Mouse (Mus musculus): Measurements from ENCODE around the gene Eif4ebp2. TPM values are rescaled to one million over a fixed set of nuclear protein-coding genes. Genes with fewer than 3 reads are reported as not detected.

Eif4ebp2 gene
- polyA plus RNA-seq, 1 experiment from 2014 or later: 34.8 TPM

DNA sequence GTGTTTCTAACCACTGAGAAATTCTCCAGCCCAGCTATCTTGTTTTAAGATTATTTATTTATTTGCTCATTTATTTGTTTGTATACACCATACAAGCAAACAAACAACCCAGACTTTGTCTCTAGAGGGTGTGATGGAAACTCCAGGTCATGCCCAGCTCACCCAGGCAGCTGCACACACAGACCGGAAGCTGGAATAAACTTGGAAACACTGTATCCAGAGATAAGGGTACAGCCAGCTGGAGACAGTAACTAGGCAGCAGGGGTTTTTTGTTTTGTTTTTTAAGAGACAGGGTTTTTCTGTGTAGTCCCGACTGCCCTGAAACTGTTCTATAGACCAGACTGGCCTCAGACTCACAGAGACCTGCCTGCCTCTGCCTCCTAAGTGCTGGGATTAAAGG lies 62.3 kb downstream of the Eif4ebp2 start:
- ATAC-seq (ENCODE audit: insufficient read depth, low FRiP score, low TSS enrichment) (no peak), DNase-seq (ENCODE audit: low spot score) (no peak)
- WGBS: 82% methylated on average over 2 of the region's 2 CpGs
- H3K27me3 ChIP-seq (ENCODE audit: control insufficient read depth, insufficient read depth, low read length): no peaks in the 10 kb centered on the region
- H3K9ac ChIP-seq (ENCODE audit: low read length): no peak overlapping the region
- H3K9me3 ChIP-seq (ENCODE audit: control insufficient read depth, low read length): no peaks in the 10 kb centered on the region
- H3K27ac ChIP-seq (ENCODE audit: low read depth, low read length): no peak overlapping the region
- no peak overlapping the region for H3K4me2 ChIP-seq (ENCODE audit: low read depth)
- H3K4me3 ChIP-seq (ENCODE audit: low read depth, low read length): no peak overlapping the region
- H3K36me3 ChIP-seq (ENCODE audit: control insufficient read depth, insufficient read depth, low read length): no peaks in the 10 kb centered on the region
- H3K4me1 ChIP-seq (ENCODE audit: control insufficient read depth, insufficient read depth, low read length): peaks cover 5% of the 10 kb centered on the region; the same call in 1 of the 2 replicates

DNA sequence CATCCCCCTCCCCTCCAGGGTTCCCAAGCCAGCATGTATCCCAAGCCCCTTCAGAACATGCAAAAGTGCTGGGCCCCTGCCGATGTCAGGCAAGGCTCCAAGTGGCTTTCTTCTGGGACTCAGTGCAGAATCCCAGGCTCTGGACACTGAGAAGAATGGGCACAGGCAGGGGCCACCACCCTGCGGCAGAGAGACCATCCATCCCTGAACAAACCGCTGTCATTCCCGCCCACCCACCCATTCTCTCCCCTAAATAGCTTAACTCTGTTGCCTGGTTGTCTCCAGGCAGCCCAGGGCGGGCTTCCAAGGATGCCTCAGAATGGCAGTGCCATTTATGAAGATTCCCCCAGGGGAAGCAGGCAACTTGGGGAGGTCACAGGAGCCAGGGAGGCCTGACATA lies 63.4 kb downstream of the Eif4ebp2 start:
- Histone ChIP-seq H3K36me3 (ENCODE audit: control insufficient read depth, insufficient read depth, low read length) (no peaks in the 10 kb centered on the region), H3K4me1 (ENCODE audit: control insufficient read depth, insufficient read depth, low read length) (peaks cover 5% of the 10 kb centered on the region; the same call in 1 of the 2 replicates), H3K27ac (ENCODE audit: low read depth, low read length) (0 out of 2 replicates have a peak overlapping the region, but pooled peaks have one; percentile 27), H3K27me3 (ENCODE audit: control insufficient read depth, insufficient read depth, low read length) (no peaks in the 10 kb centered on the region), H3K9me3 (ENCODE audit: control insufficient read depth, low read length) (no peaks in the 10 kb centered on the region), H3K4me3 (ENCODE audit: low read depth, low read length) (no peak overlapping the region), H3K4me2 (ENCODE audit: low read depth) (no peak overlapping the region), H3K9ac (ENCODE audit: low read length) (no peak overlapping the region)
- ATAC-seq (ENCODE audit: insufficient read depth, low FRiP score, low TSS enrichment) (0 out of 2 replicates have a peak, but pooled peaks have one; percentile 61), DNase-seq (ENCODE audit: low spot score) (peak; percentile 51)
- 21% methylated on average over 5 of the region's 5 CpGs for WGBS

DNA sequence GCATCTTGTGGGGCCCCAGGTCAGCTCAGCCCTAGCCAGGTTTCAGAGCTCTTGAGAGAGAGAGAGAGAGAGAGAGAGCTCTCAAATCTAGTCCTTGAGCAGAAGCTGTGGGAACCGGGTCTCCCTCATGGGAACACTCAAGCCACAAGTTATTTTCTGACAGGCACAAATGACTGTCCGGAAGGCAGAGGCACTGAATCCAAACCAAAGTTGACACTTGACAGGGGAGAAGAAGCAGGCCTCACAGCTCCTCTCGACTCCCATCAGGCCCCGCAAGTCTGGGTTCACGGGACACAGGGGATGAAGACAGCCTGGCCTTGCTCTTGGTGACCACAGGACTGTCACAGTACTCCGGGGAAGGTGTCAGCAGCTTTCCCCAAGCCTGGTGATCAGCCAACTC lies 66.2 kb downstream of the Eif4ebp2 start:
- H3K4me2 ChIP-seq (ENCODE audit: low read depth): no peak overlapping the region
- no peak overlapping the region for H3K4me3 ChIP-seq (ENCODE audit: low read depth, low read length)
- H3K27ac ChIP-seq (ENCODE audit: low read depth, low read length): no peak overlapping the region
- H3K36me3 ChIP-seq (ENCODE audit: control insufficient read depth, insufficient read depth, low read length): no peaks in the 10 kb centered on the region
- no peak for ATAC-seq (ENCODE audit: insufficient read depth, low FRiP score, low TSS enrichment)
- H3K4me1 ChIP-seq (ENCODE audit: control insufficient read depth, insufficient read depth, low read length): peaks cover 20% of the 10 kb centered on the region
- H3K27me3 ChIP-seq (ENCODE audit: control insufficient read depth, insufficient read depth, low read length): no peaks in the 10 kb centered on the region
- 72% methylated on average over 6 of the region's 6 CpGs for WGBS
- no peak overlapping the region for H3K9ac ChIP-seq (ENCODE audit: low read length)
- H3K9me3 ChIP-seq (ENCODE audit: control insufficient read depth, low read length): no peaks in the 10 kb centered on the region
- no peak for DNase-seq (ENCODE audit: low spot score)

DNA sequence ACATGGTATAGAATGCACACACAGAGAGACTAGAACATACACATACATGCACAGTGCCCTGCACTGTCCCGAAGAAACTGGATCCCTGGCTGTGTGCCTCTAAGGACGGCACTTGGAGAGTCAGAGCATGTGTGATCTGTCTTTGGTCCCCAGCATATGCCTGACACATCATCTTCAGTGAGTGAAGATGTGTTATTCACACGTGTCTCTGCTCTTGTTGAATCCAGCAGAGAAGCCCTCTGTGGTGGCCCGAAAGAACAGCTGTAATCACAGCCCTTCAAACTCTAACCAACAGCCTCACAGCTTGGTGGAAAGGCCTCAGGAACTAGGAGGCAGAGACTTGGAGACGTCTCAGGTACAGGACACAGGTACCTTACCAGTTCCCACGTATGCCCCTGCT lies 67.3 kb downstream of the Eif4ebp2 start:
- 66% methylated on average over 6 of the region's 6 CpGs for WGBS
- no peak overlapping the region for H3K4me3 ChIP-seq (ENCODE audit: low read depth, low read length)
- H3K27me3 ChIP-seq (ENCODE audit: control insufficient read depth, insufficient read depth, low read length): no peaks in the 10 kb centered on the region

DNA sequence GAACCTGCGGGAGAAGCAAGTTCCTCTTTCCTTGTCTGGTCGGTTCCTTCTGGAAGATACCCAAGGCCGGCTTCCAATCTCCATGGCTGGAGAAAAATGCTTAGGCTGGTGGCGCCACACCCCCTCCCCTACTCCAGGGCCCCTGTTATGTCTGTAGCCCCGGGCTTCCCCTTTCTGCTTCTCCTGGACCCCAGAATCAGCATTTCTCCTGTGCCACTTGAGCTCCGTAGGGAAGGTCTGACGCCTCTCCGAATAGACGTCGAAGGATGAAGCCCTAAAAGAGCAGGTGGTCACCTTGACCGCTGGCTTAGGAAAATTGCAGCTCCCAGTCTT lies 68.8 kb downstream of the Eif4ebp2 start:
- DNase-seq (ENCODE audit: low spot score) (no peak), ATAC-seq (ENCODE audit: insufficient read depth, low FRiP score, low TSS enrichment) (0 out of 2 replicates have a peak, but pooled peaks have one; percentile 10)
- no peaks in the 10 kb centered on the region for H3K36me3 ChIP-seq (ENCODE audit: control insufficient read depth, insufficient read depth, low read length)
- H3K9me3 ChIP-seq (ENCODE audit: control insufficient read depth, low read length): no peaks in the 10 kb centered on the region
- peak overlapping the region; percentile 96 for H3K4me2 ChIP-seq (ENCODE audit: low read depth)
- peak overlapping the region; percentile 60 for H3K4me3 ChIP-seq (ENCODE audit: low read depth, low read length)
- H3K27me3 ChIP-seq (ENCODE audit: control insufficient read depth, insufficient read depth, low read length): no peaks in the 10 kb centered on the region
- H3K27ac ChIP-seq (ENCODE audit: low read depth, low read length): no peak overlapping the region
- under 1% methylated on average over 11 of the region's 11 CpGs for WGBS
- H3K4me1 ChIP-seq (ENCODE audit: control insufficient read depth, insufficient read depth, low read length): peaks cover 24% of the 10 kb centered on the region
- peak overlapping the region; percentile 73 for H3K9ac ChIP-seq (ENCODE audit: low read length)

More for the DNA sequence above, 67.3 kb downstream of the Eif4ebp2 start:
- no peaks in the 10 kb centered on the region for H3K9me3 ChIP-seq (ENCODE audit: control insufficient read depth, low read length)
- DNase-seq (ENCODE audit: low spot score) (no peak), ATAC-seq (ENCODE audit: insufficient read depth, low FRiP score, low TSS enrichment) (no peak)
- H3K36me3 ChIP-seq (ENCODE audit: control insufficient read depth, insufficient read depth, low read length): no peaks in the 10 kb centered on the region
- H3K4me2 ChIP-seq (ENCODE audit: low read depth): no peak overlapping the region
- H3K9ac ChIP-seq (ENCODE audit: low read length): no peak overlapping the region
- peaks cover 29% of the 10 kb centered on the region for H3K4me1 ChIP-seq (ENCODE audit: control insufficient read depth, insufficient read depth, low read length)
- no peak overlapping the region for H3K27ac ChIP-seq (ENCODE audit: low read depth, low read length)

DNA sequence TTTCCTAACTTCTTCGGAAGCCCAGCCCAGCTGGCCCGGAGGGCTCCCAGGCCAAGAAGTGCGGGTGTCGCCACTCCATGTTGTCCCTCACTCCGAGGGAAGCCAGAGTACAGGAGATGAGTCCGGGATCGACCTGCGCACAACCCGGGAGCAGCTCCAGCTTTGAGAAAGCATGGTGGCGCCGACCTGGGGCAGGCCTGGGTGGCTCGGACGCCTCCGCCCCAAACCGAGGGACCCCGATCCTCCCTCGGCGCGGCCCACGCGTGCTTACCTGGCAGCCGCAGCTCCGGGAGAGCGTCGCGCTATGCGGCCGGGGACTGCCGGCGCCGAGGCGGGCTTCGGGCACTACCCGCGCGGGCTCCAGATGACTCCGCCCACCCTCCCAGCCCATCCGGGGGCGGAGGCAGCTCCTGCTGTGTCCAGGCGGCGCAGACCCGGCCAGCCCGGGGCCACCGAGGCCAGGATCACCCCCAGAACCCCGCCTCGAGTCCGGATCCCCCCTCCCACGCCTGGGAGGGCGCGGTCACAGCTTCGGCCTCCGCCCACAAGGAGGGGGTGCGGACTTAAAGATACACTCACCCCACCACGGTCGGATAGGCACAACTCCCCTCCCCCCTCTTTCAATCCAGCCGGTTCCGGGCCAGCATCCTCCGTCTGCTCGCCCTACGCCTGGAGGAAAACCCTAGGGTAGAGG lies 69.3 kb downstream of the Eif4ebp2 start, which contains the start of gene Pald1:
TSS of gene Pald1 (minus strand) at position 510 of the 694 bp plus-strand sequence.
- H3K4me1 ChIP-seq (ENCODE audit: control insufficient read depth, insufficient read depth, low read length): peaks cover 25% of the 10 kb centered on the region
- ATAC-seq (ENCODE audit: insufficient read depth, low FRiP score, low TSS enrichment): peak; percentile 80
- peak within 1 kb of the TSS; percentile 46 for H3K27ac ChIP-seq (ENCODE audit: low read depth, low read length)
- under 1% methylated on average over 54 of the region's 60 CpGs for WGBS
- no peaks in the 10 kb centered on the region for H3K36me3 ChIP-seq (ENCODE audit: control insufficient read depth, insufficient read depth, low read length)
- peak; percentile 87 for DNase-seq (ENCODE audit: low spot score)
- no peaks in the 10 kb centered on the region for H3K9me3 ChIP-seq (ENCODE audit: control insufficient read depth, low read length)
- H3K4me3 ChIP-seq (ENCODE audit: low read depth, low read length): peak within 1 kb of the TSS; percentile 60
- H3K4me2 ChIP-seq (ENCODE audit: low read depth): peak within 1 kb of the TSS; percentile 96
- H3K27me3 ChIP-seq (ENCODE audit: control insufficient read depth, insufficient read depth, low read length): no peaks in the 10 kb centered on the region
- peak within 1 kb of the TSS; percentile 73 for H3K9ac ChIP-seq (ENCODE audit: low read length)

DNA sequence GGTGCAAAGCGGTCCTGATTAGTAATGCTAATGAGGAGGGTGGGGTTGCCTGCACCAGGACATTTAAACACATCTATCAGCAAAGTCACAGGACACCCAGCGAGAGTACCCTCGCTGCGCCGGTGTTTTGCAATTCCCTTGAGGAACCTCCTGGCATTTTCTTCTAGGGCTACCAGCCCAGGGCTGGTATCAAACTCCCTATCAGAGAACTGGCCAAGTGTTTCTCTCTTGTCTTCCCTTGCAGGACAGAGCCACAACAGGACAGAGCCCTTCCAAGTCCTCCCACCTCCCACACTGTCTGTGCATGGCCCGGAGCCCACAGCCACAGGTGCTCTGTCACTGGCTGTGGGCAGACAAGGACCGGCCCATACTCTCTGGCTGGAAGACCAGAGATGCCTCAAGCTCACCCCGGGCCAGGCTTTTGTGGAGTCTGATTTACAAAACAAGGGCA lies 70.2 kb downstream of the Eif4ebp2 start:
- H3K9ac ChIP-seq (ENCODE audit: low read length): peak overlapping the region; percentile 73
- under 1% methylated on average over 8 of the region's 8 CpGs for WGBS
- peak; percentile 46 for ATAC-seq (ENCODE audit: insufficient read depth, low FRiP score, low TSS enrichment)
- H3K27me3 ChIP-seq (ENCODE audit: control insufficient read depth, insufficient read depth, low read length): no peaks in the 10 kb centered on the region
- peaks cover 28% of the 10 kb centered on the region for H3K4me1 ChIP-seq (ENCODE audit: control insufficient read depth, insufficient read depth, low read length)
- peak overlapping the region; percentile 46; the same call in 1 of the 2 replicates for H3K27ac ChIP-seq (ENCODE audit: low read depth, low read length)
- H3K9me3 ChIP-seq (ENCODE audit: control insufficient read depth, low read length): no peaks in the 10 kb centered on the region
- H3K4me2 ChIP-seq (ENCODE audit: low read depth): peak overlapping the region; percentile 96
- no peaks in the 10 kb centered on the region for H3K36me3 ChIP-seq (ENCODE audit: control insufficient read depth, insufficient read depth, low read length)
- H3K4me3 ChIP-seq (ENCODE audit: low read depth, low read length): peak overlapping the region; percentile 60
- DNase-seq (ENCODE audit: low spot score): no peak

DNA sequence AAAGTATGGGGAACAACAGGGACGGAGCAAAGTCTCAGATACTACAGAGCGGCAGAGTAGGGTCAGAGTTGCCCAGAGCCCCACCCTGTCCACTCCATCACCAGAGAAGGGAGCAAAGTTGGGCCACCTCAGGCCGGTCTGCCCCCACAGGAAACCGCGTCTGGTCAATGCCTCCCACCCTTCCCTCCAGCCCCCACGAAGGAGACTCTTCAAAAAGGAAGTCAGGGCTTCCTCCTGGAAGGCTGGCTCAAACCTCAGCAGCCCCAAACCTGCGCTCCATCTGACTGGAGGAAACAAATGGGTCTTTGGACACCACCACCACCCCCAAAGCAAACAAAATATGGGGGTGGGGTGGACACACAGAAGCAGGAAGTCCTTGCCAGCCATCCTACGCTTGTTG lies 70.6 kb downstream of the Eif4ebp2 start:
- DNase-seq (ENCODE audit: low spot score): no peak
- no peaks in the 10 kb centered on the region for H3K27me3 ChIP-seq (ENCODE audit: control insufficient read depth, insufficient read depth, low read length)
- no peaks in the 10 kb centered on the region for H3K9me3 ChIP-seq (ENCODE audit: control insufficient read depth, low read length)
- H3K4me3 ChIP-seq (ENCODE audit: low read depth, low read length): peak overlapping the region; percentile 60
- H3K9ac ChIP-seq (ENCODE audit: low read length): peak overlapping the region; percentile 73
- H3K36me3 ChIP-seq (ENCODE audit: control insufficient read depth, insufficient read depth, low read length): no peaks in the 10 kb centered on the region
- ATAC-seq (ENCODE audit: insufficient read depth, low FRiP score, low TSS enrichment): no peak
- peak overlapping the region; percentile 96 for H3K4me2 ChIP-seq (ENCODE audit: low read depth)
- H3K4me1 ChIP-seq (ENCODE audit: control insufficient read depth, insufficient read depth, low read length): peaks cover 28% of the 10 kb centered on the region
- H3K27ac ChIP-seq (ENCODE audit: low read depth, low read length): no peak overlapping the region
- WGBS: 9% methylated on average over 8 of the region's 8 CpGs

DNA sequence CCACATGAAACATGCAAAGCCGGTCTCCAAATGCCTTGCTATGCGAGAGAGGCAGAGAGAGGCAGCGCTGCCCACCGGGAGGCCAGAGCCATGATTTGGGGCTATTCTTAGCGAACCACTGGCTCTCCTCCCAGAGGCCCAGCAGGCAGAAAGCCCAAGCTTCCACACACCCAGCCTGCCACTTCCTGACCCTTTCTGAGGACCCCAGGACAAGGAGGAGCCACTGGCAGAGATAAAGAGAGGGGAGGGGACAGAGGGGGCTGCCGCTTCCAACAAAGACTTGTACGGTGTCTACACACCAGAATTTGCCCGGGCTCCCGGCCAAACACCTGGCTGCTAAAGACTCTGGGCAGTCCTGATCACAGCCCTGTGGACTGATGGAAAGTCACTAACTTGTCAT lies 72.3 kb downstream of the Eif4ebp2 start:
- H3K36me3 ChIP-seq (ENCODE audit: control insufficient read depth, insufficient read depth, low read length): no peaks in the 10 kb centered on the region
- 3% methylated on average over 9 of the region's 9 CpGs for WGBS
- peaks cover 28% of the 10 kb centered on the region for H3K4me1 ChIP-seq (ENCODE audit: control insufficient read depth, insufficient read depth, low read length)
- H3K9me3 ChIP-seq (ENCODE audit: control insufficient read depth, low read length): no peaks in the 10 kb centered on the region
- peak overlapping the region; percentile 96 for H3K4me2 ChIP-seq (ENCODE audit: low read depth)
- ATAC-seq (ENCODE audit: insufficient read depth, low FRiP score, low TSS enrichment) (no peak), DNase-seq (ENCODE audit: low spot score) (no peak)
- no peaks in the 10 kb centered on the region for H3K27me3 ChIP-seq (ENCODE audit: control insufficient read depth, insufficient read depth, low read length)
- 0 out of 2 replicates have a peak overlapping the region, but pooled peaks have one; percentile 19 for H3K4me3 ChIP-seq (ENCODE audit: low read depth, low read length)
- H3K9ac ChIP-seq (ENCODE audit: low read length): no peak overlapping the region
- H3K27ac ChIP-seq (ENCODE audit: low read depth, low read length): no peak overlapping the region; the same call in 1 of the 2 replicates

All from neural tube, embryonic 11.5 days (tissue).